Mouse (Mus musculus) thymus, adult 2 months (tissue): ENCODE results near the gene Myo5a.

Experiments
- CTCF ChIP-seq: fragments of 200-500 bp; IDR thresholded peaks from 2 replicates; pipeline ENCODE4 v1.5.1; 2012; ENCODE audit warnings: mild to moderate bottlenecking, control low read depth, low read length, moderate library complexity, borderline replicate concordance; ENCODE audit not compliant: control insufficient read depth, poor library complexity, insufficient read depth; ENCODE audit errors: extremely low read depth
- POLR2A ChIP-seq: fragments of 200-500 bp; IDR thresholded peaks from 2 replicates; pipeline ENCODE4 v1.6.1; 2012; ENCODE audit warnings: mild to moderate bottlenecking, low read length, control low read depth, moderate library complexity; ENCODE audit not compliant: control insufficient read depth, poor library complexity, insufficient read depth; ENCODE audit errors: extremely low read depth

DNA sequence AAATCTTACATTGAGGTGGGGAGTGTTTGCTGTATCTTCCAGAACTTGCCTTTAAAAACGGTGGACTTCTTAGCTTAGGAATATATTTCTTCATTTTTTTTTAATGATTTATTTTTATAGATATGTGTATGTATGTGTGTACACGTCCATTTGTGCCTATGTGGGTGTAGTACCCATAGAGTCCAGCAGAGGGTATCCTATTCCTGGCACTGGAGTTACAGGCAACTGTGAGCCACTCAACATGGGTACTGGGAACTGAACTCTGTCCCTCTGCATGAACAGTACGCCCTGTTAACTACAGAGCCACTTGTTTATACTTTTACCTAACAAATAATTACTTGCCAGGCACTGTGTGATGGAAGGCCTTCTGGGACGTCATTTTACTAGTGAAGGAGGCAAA lies 188.8 kb downstream of the Myo5a start:
- TF ChIP-seq POLR2A: no peak
- TF ChIP-seq CTCF: no peak
